Mouse (Mus musculus) cerebellum, adult 18-20 months (tissue): ENCODE data around the gene Washc4.
"Not testable (repeated sequence)": the region's sequence is repeated elsewhere in the genome, so short reads cannot be mapped to it uniquely, and the experiment has no call there.

Source experiments
- DNase-seq, 2 experiments: peaks; one replicate each; pipeline ENCODE4 v3.0.0; 2021

The Washc4 gene

DNA sequence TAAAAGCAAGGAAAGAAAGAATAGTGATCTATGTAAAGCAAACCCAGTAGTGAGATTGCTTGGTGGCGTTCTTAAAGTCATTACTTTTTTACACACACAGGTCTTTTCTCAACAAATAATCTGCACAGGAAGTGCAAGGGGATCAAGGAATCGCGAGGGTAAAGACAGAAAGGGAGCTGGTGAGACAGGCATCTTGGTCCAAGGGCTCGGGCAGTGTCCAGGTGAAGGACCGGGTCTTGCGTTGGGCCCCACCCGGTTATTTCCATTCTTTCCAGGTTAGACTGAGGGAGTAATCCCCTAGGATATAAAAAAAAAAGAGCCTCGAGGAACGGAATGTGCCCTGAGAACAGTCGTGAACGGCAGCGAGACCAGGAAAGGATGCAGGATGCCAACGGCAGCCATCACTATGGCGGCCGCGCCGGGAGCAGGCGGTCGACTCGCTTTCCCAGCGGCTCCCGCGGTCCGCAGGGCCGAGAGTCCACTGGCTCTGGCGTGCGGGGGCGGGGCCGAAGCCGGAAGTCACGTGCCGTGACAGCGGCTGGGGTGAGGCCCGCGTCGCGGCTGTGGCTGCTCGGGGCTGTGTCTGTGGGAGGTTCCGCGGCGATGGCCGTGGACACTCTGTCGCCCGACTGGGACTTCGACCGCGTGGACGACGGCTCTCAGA lies at the start of gene Washc4:
Gene Washc4, plus strand, starts transcription at position 314 of the 664 bp plus-strand sequence.
- DNase-seq, result peak; percentile 98

DNA sequence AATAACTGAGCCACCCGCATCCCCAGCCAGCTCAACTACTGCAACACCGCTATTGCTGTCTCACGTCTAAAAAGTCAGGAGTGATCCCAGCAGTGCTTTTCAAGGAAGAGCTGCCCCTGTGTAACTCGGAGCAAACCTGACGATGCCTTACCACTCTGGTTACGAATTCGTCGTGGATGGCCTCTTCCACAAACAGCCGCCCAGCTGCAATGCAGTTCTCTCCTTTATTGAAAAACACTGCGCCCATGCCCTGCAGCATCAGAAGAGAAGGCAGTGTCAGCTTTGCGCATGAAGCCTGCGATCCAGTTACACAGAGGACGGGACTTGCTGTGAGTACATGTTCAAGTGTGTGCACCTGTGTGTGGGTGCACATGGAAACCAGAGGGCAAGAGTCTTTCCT lies 46.2 kb upstream of the Washc4 start:
- DNase-seq, result no peak

DNA sequence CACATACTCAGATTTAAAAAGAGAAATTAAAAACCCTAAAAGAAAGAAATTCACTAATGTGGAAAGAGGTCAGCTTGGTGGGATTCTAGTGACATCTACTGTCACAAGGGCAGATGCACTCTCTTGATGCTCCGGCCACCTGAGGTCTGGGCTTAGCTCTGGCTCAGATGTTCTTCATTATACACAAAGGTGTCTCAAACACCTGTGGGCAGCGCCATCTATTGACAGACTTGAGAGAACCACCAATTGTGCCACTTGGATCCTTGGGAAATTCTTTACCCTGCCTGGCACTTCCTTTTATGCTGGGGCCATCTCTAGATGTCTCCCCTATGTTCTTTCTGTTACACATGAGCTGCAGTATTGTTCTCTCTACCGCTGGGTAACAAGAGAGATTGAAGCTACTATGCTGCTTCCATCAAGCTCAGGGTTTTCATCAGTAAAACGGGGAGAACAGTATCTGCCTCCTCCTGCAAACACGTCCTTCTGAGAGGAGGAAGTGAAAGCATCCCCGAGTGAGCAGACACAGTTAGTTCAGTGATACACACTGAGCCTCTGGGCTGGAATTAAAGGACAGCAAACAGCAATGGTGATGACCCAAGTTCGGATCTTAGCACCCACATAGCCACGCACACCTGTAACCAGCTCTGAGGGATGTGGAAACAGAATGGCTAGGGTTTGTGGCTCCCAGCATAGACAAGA lies 34.4 kb upstream of the Washc4 start:
- peak; percentile 31 to 33 for DNase-seq

DNA sequence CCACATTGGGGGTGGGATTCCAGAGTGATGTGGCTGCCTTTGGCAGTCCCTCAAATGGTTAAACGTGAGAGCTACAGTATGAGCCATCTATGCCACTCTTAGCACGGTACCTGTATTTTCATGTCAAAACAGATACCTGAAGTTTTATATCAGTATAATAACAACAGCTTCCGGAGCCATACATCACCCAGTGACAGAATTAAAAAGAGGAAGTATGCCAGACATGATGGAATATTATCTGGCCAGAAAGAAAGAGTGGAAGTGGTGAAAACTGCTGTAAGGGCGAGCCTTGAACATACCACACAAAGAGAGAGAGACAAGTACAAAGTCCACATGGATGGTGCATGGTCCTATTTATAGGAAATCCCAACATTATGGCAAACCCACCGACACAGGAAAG lies 32.2 kb upstream of the Washc4 start:
- no peak for DNase-seq

DNA sequence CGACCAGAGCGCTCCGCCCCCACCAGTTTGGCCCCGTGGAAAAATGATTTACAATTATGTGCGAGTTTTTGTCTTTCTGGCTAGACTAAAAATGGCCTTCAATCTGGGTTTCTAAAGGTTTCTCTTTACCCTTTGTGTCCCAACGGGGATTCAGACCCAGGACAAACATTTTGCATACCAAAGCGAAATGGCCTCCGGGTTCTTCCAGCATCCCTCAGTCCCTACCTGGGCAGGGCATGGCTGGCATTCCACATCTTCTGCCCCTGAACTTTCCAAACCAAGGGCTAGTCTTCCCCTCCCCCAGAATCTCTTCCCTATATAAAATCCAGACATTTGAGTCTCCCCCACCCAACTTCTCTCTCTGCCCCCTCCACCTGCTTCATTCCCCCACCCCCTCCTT lies 29.8 kb upstream of the Washc4 start:
- no peak for DNase-seq

DNA sequence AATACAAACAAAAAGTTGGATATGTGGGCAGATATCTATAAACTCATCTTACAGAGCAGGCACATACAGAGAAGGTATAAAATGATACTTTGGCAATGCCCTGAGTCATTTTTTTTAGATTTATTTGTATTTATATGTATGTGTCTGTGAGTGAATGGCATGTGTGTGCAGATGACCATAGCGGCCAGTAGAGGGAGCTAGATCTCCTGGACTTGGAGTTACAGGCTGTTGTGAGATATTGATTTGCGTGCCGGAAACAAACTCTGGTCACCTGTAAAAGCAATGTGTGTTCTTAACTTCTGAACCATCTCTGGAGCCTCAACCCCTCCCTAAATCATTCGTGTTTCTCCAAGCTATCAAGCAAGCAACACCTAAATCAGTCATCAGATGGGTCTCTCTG lies 22.6 kb upstream of the Washc4 start:
- no peak for DNase-seq

DNA sequence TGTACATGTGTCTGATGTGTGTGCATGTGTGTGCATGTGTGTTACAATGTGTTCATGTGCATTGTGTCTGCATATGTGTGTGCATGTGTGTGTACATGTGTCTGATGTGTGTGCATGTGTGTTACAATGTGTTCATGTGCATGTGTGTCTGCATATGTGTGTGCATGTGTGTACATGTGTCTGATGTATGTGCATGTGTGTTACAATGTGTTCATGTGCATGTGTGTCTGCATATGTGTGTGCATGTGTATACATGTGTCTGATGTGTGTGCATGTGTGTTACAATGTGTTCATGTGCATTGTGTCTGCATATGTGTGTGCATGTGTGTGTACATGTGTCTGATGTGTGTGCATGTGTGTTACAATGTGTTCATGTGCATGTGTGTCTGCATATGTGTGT lies 19.3 kb upstream of the Washc4 start:
- not testable (repeated sequence) for DNase-seq

DNA sequence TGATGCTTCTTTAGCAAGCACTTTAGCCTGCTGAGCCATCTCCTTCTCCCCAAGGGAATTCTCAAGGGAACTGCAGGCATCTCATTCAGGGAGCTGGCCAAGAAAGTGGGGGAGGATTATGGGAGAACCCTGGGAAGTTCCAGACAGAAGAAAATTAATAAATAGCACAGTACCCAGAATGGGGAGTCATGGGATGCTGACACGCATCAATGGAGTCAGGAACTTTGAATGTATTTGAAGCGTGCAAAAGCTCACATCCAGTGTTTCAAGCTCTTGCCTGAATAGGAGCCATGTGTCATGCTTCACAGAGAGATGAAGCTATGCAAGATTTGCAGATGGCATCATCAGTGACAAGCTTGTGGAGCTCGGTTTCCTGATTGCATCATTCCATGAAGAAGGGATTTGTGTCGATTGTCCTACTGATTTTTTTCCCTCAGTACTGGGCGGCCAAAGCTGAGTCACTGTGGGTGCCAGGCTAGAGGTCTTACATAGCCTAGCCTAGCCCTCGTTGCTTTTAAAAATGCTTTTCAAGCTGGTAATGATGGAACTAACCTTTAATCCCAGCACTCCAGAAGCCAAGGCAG lies 13.1 kb upstream of the Washc4 start:
- no peak for DNase-seq

DNA sequence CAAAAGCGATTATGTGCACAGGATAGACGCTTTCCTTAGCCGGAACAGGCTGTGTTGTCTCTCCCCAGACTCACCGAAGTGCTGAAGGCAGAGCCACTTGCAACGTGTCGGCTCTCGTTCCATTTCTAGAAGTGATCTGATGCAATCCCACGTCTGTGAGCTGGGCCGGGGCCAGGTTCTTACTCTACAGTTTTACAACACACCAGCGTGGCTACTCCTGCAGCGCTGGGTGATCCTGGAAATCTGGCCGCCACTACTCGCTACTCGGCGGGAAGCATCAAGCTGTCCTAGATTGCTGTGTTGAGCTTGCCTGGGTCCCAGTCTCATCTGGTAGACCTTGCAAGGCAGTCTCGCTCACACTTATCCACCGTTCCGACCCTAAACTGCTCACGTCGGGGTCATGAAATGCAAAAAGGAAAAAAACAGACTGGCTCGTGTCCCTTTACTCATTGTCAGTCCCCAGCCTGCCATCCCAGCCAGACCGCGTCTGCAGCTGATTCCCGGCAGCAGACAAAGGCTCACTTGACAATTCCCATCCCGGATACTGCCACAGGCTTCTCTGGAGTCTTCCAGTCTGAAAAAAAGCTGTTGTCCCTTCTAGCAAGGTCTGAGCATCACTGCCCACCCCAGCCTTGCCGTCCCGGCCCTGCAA lies 10.2 kb upstream of the Washc4 start:
- peak; percentile 65 to 66 for DNase-seq

DNA sequence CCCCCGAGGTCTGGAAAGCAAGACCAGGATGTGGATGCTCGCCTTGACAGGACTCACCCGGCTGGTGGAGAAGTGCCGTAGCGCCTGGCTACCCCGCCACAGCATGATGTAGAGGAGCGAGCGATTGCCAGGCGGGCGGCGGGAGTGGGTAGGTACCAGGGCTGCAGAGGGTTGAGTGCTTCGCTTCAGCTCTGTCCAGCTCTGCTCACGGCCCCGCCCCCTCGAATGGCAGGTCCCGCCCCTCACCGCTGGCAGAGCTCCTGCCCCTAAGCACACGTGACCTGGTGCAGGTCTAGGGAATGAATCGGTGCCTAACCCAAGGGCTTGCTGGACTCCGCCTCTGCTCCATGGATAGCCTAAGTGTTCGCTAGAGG lies 9.7 kb upstream of the Washc4 start, which contains the start of gene Aldh1l2:
Gene Aldh1l2, minus strand, starts transcription at position 231 of the 374 bp plus-strand sequence.
- DNase-seq, result peak; percentile 86 to 91

DNA sequence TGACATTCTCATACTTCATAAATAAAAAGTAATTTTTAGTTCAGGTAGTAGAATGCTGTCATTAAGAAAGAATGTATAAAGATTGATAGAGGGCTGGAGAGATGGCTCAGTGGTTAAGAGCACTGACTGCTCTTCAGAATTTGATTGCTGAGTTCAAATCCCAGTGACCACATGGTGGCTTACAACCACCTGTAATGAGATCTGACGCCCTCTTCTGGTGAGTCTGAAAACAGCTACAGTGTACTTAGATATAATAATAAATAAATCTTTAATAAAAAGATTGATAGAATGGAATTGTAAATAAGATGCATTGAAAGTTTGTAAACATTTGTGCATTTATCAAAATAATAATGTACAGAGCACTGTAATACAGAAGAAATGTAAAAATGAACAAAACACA lies 7.1 kb upstream of the Washc4 start:
- DNase-seq, result no peak

DNA sequence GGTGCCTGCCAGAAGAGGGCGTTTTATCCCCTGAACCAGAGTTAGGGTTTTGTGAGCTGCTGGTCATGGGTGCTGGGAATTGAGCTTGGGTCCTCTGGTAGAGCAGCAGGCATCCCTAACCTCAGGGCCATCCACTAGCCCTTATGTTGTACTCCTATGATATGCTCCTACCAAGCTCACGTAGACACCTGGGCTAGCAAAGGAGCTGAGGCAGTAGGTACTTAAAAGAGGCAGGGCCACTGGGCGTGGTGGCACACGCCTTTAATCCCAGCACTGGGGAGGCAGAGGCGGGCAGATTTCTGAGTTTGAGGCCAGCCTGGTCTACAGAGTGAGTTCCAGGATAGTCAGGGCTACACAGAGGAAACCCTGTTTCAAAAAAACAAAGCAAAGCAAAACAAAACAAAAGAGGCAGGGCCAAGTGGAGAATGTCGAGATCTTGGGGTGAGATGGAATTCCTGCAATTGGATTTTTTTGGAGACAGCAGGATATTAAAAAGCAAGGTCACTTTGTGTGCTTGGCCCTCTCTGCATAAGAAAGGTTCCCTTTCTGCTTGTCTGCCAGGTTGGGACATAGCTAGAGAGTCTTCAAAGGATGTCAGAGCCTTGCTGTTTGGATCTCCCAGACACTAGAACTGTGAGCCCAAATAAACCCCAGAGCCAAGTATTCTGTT lies 4.1 kb upstream of the Washc4 start:
- no peak for DNase-seq

DNA sequence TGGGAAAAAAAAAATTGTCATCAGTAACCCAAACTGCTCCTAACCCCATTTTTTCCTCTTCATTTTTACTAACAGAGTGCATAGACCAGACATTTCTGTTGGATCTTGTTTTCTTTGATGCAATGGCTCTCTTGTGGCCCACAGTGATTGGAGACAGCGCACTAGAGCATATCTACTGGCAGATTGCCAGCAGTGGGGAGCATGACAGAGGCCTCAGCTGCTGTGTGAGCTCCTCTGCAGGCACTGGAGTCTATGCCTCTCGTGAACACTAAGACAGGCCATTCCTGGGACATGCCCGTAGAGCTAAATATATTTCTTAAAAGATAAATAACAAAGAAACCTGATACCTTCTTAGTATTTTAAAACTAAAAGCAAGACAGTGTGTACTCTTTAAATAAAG lies 3.5 kb upstream of the Washc4 start:
- no peak for DNase-seq

DNA sequence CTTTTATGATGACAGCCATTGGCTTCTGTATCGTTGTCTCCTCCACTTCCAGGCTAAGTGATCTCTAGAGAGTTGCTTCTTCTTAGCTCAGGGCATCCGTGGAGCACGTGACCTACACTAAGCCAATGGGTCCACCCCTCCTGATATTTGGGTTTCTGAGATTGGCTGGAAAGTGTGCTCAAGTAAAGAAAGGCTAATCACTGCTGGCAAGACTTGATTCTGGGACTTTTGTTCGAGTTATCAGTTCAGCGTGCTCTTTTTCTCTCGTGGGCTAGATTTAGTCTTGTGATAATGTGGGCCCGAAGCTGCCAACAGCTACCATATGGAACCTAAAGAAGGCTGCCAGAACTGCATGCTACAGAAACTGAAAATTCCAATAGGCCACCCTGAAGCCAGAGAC lies 1.3 kb upstream of the Washc4 start:
- DNase-seq, result peak; percentile 27 to 41

DNA sequence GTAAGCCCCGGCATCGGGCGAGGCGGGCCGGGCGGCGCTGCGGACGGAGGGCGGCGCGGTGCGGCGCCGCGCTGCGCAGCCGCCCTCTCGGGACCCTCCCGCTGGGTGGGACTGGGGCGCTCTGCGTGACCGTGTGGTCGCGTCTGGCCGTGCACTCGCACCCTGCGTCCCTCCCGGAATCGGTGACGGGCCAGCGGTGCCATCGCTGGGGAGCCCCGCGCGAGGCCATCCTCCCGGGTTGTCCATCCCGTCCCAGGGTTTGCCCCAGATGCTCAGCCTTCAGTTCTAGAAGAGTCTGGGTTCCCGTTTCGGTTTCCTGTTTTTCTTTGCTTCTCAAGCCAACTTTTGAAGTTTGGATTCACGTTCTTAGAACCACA lies 539 bp downstream of the Washc4 start:
- no peak for DNase-seq

DNA sequence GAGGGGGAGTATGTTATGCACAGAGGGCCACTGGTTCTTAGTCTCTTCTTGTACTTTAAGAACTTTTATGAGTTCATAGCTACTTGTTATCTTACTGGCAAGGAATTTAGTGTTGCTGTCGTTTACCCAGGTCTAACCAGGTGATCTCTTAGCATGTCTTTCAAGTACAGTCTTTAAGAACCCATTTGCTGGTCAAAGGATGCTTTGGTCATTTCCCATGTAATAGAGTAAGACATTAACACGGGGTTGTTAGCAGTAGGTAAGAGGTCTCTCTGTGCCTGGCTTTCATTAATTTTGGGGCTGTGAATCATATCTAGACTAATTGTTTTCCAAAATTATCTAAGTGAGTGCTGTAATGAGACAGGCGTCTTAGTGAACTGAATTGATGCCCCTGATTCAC lies 1.8 kb downstream of the Washc4 start:
- no peak for DNase-seq

DNA sequence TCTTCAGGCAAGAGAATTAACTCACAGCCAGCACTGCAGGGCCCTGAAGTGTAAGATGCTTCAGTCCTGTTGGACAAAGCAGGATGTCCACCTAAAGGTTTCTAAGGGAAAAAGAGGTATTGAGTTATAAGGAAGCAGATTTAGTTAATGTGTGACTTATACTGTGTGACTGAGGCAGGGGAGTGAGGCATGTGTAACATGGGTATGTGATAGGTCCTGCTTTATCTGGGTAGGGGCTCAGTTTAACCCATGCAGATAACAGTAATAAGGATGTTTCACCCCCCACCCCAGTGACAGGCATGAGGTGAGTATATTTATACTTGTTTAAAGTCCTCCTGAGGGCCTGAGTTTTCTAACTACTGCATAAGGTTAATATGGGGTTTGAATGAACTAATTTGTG lies 19.5 kb downstream of the Washc4 start:
- DNase-seq, result no peak

DNA sequence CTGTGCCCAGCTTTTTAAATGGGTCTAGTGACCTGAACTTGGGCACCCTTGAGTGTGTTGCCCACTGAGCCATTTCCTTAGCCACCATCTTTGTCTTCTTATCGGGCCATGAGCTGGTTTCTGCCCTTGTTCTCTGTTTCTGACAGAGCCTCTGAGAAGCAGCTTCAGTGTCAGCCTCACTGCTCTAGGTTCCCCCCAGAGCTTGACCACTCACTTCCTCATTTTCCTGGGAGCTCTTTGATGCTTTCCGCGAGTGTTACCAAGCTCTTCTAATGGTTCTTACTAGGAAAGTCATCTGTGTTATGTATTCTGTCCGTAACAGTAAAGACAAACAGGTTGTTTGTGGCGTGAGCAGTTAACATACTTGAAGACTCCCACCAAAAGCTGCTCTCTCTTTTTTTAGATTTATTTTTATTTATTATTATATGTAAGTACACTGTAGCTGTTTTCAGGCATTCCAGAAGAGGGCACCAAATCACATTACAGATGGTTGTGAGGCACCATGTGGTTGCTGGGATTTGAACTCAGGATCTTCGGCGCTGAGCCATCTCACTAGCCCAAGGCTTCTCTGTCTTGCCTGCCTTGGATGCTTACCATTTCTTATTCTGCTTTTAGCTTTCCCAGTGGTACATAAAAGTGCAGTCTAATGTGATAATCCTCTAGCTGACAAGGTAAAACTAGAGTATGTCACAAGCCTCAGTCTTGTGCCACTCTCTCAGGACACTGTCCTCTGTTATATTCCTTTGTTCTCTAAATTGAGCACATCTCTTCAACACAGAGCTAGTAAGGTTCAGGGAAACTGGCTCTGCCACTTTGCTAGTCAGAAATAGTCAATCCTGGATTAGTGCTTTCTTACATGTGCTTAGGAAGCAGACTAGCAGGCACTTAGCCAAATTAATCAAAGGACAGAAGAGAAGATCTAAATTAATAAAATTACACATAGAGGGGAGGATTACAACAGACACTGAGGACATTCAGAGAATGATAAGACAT lies 22.2 kb downstream of the Washc4 start:
- no peak for DNase-seq

DNA sequence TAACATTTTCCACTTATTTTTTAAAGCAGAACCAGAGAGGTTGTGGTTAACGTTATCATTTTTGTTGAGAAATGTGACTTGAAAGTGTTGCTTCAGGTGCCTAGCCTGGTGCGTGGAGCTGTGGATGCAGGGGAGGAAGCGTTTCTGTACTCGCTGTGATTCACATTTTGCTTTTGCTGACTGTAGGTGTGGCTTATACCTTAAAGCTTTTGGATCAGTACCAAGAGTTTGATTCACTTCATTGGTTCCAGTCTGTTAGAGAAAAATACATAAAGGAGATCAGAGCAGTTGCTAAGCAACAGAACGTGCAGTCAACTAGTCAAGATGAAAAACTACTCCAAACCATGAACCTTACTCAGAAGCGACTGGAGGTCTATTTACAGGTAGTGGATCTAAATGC lies 47.2 kb downstream of the Washc4 start:
- no peak for DNase-seq

DNA sequence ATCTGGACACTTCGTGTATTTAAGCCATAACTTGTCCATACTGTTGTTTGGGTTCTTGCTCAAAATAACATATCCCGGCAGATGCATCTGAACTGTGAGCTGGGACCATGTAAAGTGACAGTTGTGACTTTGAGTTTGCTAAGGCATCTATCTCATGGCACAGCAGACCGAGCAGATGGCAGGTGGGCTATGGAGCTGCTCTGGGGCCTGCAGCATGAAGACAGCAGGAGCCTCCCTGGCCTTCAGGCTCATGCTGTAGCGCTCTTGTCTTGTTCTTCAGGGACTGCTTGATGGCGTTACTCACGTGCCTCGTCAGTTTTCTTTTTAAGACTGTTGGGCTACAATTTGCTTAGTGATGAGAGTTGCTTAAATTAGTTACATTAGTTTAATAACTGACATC lies 49.1 kb downstream of the Washc4 start:
- peak in 1 of 2 experiments; percentile 50 for DNase-seq

DNA sequence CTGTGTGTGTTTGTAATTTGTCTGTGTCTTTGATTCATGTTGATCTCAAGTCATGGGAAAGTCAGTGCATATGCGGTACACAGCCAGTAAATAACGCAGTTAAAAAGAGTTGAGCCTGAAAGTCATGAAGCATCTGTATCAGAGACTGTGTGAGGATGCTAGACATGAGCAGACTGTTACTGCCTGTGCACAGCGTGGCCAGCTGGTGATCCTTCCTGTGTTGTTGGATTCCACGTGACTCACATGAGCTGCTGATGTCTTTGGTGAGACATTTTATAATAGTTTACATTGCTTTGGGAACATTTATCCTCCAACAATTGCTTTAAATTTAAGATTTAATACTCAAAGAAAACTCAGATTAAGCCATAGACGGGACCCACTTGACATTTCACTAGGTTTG lies 51.0 kb downstream of the Washc4 start:
- DNase-seq, result no peak

DNA sequence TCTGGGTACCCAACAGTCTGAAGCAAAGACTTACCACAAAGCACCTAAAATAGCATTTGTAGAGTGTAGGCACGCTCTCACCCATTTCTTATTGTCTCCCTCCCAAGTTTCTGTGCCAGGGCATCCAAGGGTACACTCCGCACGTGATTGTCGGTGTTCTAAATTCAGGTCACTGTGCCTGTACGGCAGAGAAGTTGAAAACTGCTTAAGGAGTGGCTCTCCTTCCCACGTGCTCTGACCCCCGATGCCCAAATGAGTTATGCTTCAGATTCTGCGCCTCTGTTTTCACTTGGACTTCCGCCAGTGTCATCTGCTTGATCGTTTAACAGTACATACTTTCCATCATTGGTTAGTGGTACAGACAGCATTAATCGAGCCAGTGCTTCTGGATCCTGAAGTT lies 57.1 kb downstream of the Washc4 start:
- DNase-seq, result peak in 1 of 2 experiments; percentile 20
